Mouse (Mus musculus): ENCODE results near the gene Gm3250. TPM values are rescaled to one million over a fixed set of nuclear protein-coding genes. Genes with fewer than 3 reads are reported as not detected.
"Not testable (repeated sequence)": the region's sequence is repeated elsewhere in the genome, so short reads cannot be mapped to it uniquely, and the experiment has no call there.

Gm3250 gene
- polyA plus RNA-seq, 1 experiment from 2014 or later: not detected

DNA sequence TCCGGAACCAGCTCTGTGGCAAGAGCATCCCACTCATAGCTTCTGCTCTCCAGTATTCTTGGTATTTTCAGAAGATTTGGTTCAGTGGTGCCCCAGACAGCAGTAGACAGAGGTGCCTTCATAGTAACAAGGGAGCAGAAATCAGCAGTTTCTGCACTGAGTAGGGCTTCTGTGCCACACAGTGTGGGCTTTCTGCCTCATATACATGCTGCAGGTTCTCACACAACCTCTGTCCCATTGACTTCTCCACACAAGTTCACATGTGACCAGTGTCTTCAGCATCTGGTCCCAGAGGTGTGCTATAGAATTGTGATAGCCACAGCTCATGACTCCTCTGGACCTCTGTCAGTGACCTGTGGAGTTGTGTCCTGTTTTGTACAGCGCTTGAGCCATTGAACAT is 6.3 kb upstream of the Gm3250 start:
- no peak overlapping the region for H3K4me3 ChIP-seq
- ATAC-seq (ENCODE audit: low FRiP score, low read depth): no peak
- 76% methylated on average over 2 of the region's 2 CpGs for WGBS

GRCm38 (mm10) chr10:77787876-77788275 is 5.5 kb upstream of the Gm3250 start, which contains the start of gene Gm7137:
Gm7137 (minus strand) TSS chr10:77788200.
- H3K4me1 ChIP-seq; H3K4me3 ChIP-seq; H3K27me3 ChIP-seq (replicated peaks); H3K9ac ChIP-seq; H3K36me3 ChIP-seq; H3K27ac ChIP-seq; H3K9me3 ChIP-seq; H3K4me2 ChIP-seq (replicated peaks); ATAC-seq (ENCODE audit: low FRiP score, low read depth): not testable (repeated sequence)
- 44% methylated on average over 1 of the region's 1 CpGs for WGBS

More for the DNA sequence above, 6.3 kb upstream of the Gm3250 start:
- Histone ChIP-seq H3K9ac (no peak overlapping the region), H3K27ac (no peak overlapping the region), H3K9me3 (no peaks in the 10 kb centered on the region), H3K4me2 (replicated peaks) (no peak overlapping the region), H3K4me1 (no peaks in the 10 kb centered on the region), H3K36me3 (no peaks in the 10 kb centered on the region), H3K27me3 (replicated peaks) (no peaks in the 10 kb centered on the region)

GRCm38 (mm10) chr10:77783396-77783795 is 1.1 kb upstream of the Gm3250 start:
- not testable (repeated sequence) for H3K4me2 ChIP-seq (replicated peaks); H3K4me1 ChIP-seq; H3K27ac ChIP-seq; H3K36me3 ChIP-seq; ATAC-seq (ENCODE audit: low FRiP score, low read depth); H3K27me3 ChIP-seq (replicated peaks); H3K4me3 ChIP-seq; H3K9ac ChIP-seq; H3K9me3 ChIP-seq
- WGBS: 88% methylated on average over 2 of the region's 3 CpGs

DNA sequence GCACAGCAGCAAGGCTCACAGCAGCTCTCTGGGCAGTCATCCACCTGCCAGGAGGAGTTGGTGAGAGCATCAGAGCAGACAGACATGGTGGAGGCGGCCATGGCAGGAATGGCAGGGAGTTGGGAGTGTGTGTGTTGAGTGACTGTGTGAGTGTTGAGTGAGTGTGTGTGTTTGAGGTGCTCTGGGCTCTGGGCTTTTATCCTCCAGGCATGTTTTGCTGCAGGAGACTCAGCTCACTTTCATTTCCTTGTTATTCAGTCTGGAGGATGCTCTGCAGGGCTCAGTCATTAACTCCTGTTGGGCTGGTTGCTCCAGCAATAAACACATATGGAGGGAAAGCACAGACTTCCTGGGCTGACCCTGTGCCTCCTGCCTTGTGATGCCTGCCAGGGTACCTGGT is 5.5 kb downstream of the Gm3250 start, which contains the start of gene Gm7138:
Gm7138 (minus strand) TSS at position 101 of the 400 bp plus-strand sequence.
- not testable (repeated sequence) for H3K27ac ChIP-seq; H3K27me3 ChIP-seq (replicated peaks); ATAC-seq (ENCODE audit: low FRiP score, low read depth); H3K4me2 ChIP-seq (replicated peaks); H3K4me3 ChIP-seq; H3K9ac ChIP-seq; H3K4me1 ChIP-seq; H3K9me3 ChIP-seq; H3K36me3 ChIP-seq
- WGBS: 76% methylated on average over 1 of the region's 1 CpGs

- not testable (repeated sequence) for H3K9me3 ChIP-seq; H3K4me1 ChIP-seq; H3K9ac ChIP-seq; H3K27me3 ChIP-seq (replicated peaks); H3K27ac ChIP-seq; H3K4me2 ChIP-seq (replicated peaks); H3K4me3 ChIP-seq; H3K36me3 ChIP-seq; ATAC-seq (ENCODE audit: low FRiP score, low read depth)
- WGBS: 87% methylated on average over 3 of the region's 3 CpGs
Observed at GRCm38 (mm10) chr10:77772142-77772541, 10.2 kb downstream of the Gm3250 start.

DNA sequence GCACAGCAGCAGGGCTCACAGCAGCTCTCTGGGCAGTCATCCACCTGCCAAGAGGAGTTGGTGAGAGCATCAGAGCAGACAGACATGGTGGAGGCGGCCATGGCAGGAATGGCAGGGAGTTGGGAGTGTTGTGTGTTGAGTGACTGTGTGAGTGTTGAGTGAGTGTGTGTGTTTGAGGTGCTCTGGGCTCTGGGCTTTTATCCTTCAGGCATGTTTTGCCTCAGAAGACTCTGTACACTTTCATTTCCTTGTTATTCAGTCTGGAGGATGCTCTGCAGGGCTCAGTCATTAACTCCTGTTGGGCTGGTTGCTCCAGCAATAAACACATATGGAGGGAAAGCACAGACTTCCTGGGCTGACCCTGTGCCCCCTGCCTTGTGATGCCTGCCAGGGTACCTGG is 11.1 kb downstream of the Gm3250 start, which contains the start of gene Gm3238:
Gm3238 (minus strand) TSS at position 101 of the 400 bp plus-strand sequence.
- not testable (repeated sequence) for H3K4me2 ChIP-seq (replicated peaks); H3K9ac ChIP-seq
- 38% methylated on average over 1 of the region's 1 CpGs for WGBS

DNA sequence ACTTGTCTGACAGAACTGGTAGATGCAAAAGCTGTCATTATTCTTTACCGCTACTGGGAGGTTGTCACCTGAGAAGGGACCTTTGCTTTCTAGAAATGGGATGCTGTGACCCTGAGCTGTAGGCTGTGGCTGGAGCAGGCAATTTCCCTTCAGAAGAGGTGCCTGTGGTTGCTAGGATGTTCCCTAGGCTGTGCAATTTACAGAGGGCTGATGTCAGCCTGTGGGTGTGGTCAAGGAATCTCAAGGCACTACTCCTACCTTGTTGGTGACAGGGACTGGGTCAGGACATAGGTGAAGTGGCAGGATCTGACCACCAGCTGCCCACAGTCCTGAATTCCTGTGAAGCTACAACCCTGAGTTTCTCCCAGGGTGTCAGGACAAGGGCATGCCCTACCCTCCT is 12.6 kb downstream of the Gm3250 start:
- no peaks in the 10 kb centered on the region for H3K36me3 ChIP-seq
- no peak overlapping the region for H3K27ac ChIP-seq
- no peaks in the 10 kb centered on the region for H3K9me3 ChIP-seq
- 90% methylated on average over 1 of the region's 1 CpGs for WGBS
- ATAC-seq (ENCODE audit: low FRiP score, low read depth): no peak
- H3K9ac ChIP-seq: no peak overlapping the region
- H3K4me3 ChIP-seq: no peak overlapping the region
- no peaks in the 10 kb centered on the region for H3K4me1 ChIP-seq
- no peaks in the 10 kb centered on the region for H3K27me3 ChIP-seq (replicated peaks)
- H3K4me2 ChIP-seq (replicated peaks): no peak overlapping the region

More for the DNA sequence above, 11.1 kb downstream of the Gm3250 start, which contains the start of gene Gm3238:
- ATAC-seq (ENCODE audit: low FRiP score, low read depth); H3K4me3 ChIP-seq; H3K27ac ChIP-seq; H3K27me3 ChIP-seq (replicated peaks); H3K9me3 ChIP-seq; H3K4me1 ChIP-seq; H3K36me3 ChIP-seq: not testable (repeated sequence)

DNA sequence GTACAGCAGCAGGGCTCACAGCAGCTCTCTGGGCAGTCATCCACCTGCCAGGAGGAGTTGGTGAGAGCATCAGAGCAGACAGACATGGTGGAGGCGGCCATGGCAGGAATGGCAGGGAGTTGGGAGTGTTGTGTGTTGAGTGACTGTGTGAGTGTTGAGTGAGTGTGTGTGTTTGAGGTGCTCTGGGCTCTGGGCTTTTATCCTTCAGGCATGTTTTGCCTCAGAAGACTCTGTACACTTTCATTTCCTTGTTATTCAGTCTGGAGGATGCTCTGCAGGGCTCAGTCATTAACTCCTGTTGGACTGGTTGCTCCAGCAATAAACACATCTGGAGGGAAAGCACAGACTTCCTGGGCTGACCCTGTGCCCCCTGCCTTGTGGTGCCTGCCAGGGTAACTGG is 22.8 kb downstream of the Gm3250 start, which contains the start of gene Gm3233:
Gm3233 (minus strand) TSS at position 101 of the 400 bp plus-strand sequence.
- not testable (repeated sequence) for ATAC-seq (ENCODE audit: low FRiP score, low read depth); H3K9me3 ChIP-seq; H3K4me1 ChIP-seq; H3K9ac ChIP-seq; H3K27ac ChIP-seq; H3K27me3 ChIP-seq (replicated peaks); H3K4me3 ChIP-seq; H3K4me2 ChIP-seq (replicated peaks); H3K36me3 ChIP-seq
- 40% methylated on average over 1 of the region's 1 CpGs for WGBS

DNA sequence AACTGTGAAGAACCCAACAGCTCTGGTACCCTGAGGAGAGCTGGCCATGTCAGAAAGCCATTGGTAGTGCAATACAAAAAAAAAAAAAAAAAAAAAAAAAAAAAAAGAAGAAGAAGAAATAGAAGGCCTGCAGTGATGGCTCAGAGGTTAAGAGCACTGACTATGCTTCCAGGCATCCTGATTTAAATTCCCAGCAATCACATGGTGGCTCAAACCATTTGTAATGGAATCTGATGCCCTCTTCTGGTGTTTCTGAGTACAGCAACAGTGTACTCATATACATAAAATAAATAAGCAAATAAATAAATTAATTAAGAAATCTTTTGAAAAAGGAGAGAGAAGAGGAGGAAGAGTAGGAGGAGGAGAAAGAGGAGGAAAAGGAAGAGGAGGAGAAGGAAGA is 28.9 kb downstream of the Gm3250 start:
- H3K27me3 ChIP-seq (replicated peaks): no peaks in the 10 kb centered on the region
- no peaks in the 10 kb centered on the region for H3K36me3 ChIP-seq
- H3K9me3 ChIP-seq: no peaks in the 10 kb centered on the region
- H3K4me3 ChIP-seq: no peak overlapping the region
- no peak overlapping the region for H3K9ac ChIP-seq
- no peak overlapping the region for H3K27ac ChIP-seq
- no peak for ATAC-seq (ENCODE audit: low FRiP score, low read depth)
- peaks cover 7% of the 10 kb centered on the region; the same call in 1 of the 2 replicates for H3K4me1 ChIP-seq
- H3K4me2 ChIP-seq (replicated peaks): no peak overlapping the region

DNA sequence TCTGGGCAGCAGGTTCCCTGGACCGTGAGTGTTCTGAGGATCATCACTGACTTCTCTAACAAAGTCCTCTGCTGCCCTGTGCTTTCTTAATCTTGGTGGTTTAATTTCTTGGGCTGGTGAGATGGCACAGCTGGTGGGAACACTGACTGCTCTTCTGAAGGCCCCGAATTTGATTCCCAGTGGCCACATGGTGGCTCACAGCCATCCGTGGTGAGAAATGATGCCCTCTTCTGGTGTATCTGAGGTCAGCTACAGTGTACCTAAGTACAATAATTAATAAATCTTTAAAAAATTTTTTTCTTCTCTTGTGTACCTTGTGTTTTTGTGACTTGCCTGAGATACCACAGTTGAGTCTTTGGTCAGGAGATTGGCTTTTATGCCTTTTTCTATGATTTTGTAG is 30.0 kb downstream of the Gm3250 start:
- not testable (repeated sequence) for H3K27me3 ChIP-seq (replicated peaks); H3K9me3 ChIP-seq; H3K27ac ChIP-seq; H3K36me3 ChIP-seq; ATAC-seq (ENCODE audit: low FRiP score, low read depth); H3K4me2 ChIP-seq (replicated peaks); H3K4me1 ChIP-seq; H3K9ac ChIP-seq; H3K4me3 ChIP-seq
- WGBS: 70% methylated on average over 3 of the region's 3 CpGs

- H3K4me2 ChIP-seq (replicated peaks); H3K9ac ChIP-seq; H3K27me3 ChIP-seq (replicated peaks); H3K4me1 ChIP-seq; ATAC-seq (ENCODE audit: low FRiP score, low read depth); H3K36me3 ChIP-seq; H3K9me3 ChIP-seq; H3K27ac ChIP-seq; H3K4me3 ChIP-seq: not testable (repeated sequence)
- WGBS: 77% methylated on average over 1 of the region's 1 CpGs
Observed at GRCm38 (mm10) chr10:77751254-77751653, 31.1 kb downstream of the Gm3250 start, which contains the start of gene Gm9736. Gm9736 (minus strand) TSS chr10:77751354.

GRCm38 (mm10) chr10:77750686-77751085 is 31.7 kb downstream of the Gm3250 start:
- ATAC-seq (ENCODE audit: low FRiP score, low read depth): not testable (repeated sequence)

GRCm38 (mm10) chr10:77741924-77742688 is 40.2 kb downstream of the Gm3250 start, which contains the start of gene Gm18596:
Gm18596 (minus strand) TSS chr10:77742638.
- not testable (repeated sequence) for H3K9ac ChIP-seq; H3K4me1 ChIP-seq; H3K4me3 ChIP-seq; H3K9me3 ChIP-seq; H3K4me2 ChIP-seq (replicated peaks); H3K27ac ChIP-seq; ATAC-seq (ENCODE audit: low FRiP score, low read depth); H3K36me3 ChIP-seq; H3K27me3 ChIP-seq (replicated peaks)
- WGBS: 59% methylated on average over 5 of the region's 5 CpGs

More at GRCm38 (mm10) chr10:77750686-77751085, 31.7 kb downstream of the Gm3250 start:
- WGBS: 93% methylated on average over 1 of the region's 1 CpGs
- H3K27ac ChIP-seq; H3K4me2 ChIP-seq (replicated peaks); H3K9ac ChIP-seq; H3K27me3 ChIP-seq (replicated peaks); H3K36me3 ChIP-seq; H3K9me3 ChIP-seq; H3K4me1 ChIP-seq; H3K4me3 ChIP-seq: not testable (repeated sequence)

Measured in neural tube, embryonic 12.5 days (tissue).